Mouse (Mus musculus) lung, postnatal 0 days (tissue): ENCODE data around the gene Olfr1328.

Experiments
- CTCF ChIP-seq: IDR thresholded peaks from 2 replicates; pipeline ENCODE4 v1.5.1; 2016; ENCODE audit warnings: antibody characterized with exemption, mild to moderate bottlenecking
- EP300 ChIP-seq: IDR thresholded peaks from 2 replicates; pipeline ENCODE4 v1.6.1; 2016; ENCODE audit warnings: antibody characterized with exemption, mild to moderate bottlenecking, control low read depth

DNA sequence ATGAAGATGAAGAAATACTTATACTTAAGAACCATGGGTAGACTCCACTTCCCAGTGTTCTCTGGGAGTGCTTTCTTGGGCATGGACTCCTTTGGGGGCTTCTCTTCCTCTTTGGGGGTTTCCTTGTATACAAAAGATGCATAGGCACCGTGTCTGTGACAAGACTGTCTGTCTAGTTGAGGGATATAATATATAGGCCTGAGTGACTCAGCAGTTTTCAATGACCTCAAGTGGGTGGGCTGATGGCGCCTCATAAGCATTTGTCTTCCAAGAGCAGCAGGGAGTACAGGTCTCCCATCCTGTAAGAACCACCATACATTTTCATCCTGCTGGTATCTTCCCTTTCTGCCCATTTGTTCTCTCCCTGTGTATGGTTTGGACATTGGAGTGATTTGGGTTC lies 34.9 kb upstream of the Olfr1328 start:
- TF ChIP-seq EP300, result no peak
- no peak for TF ChIP-seq CTCF
